Comparison of ENCODE assay signal across 20 mouse cellular contexts in genomic region chr15:83749436-83749835, GRCm38 (mm10). TPM values are rescaled to one million over a fixed set of nuclear protein-coding genes. Genes with fewer than 3 reads are reported as not detected.
"Had no signal": no experiment of that assay in that cellular context is flagged by ENCODE, and none has a peak within 500 bp of the region (broad histone marks: within the 10 kb centered on the region; RNA-seq: fewer than 3 reads in every experiment).

No protein-coding gene starts in this region.

- H3K27ac ChIP-seq: limb, embryonic 13.5 days; liver, embryonic 12.5 days; liver, embryonic 15.5 days; lung, embryonic 15.5 days; midbrain, embryonic 12.5 days; neural tube, embryonic 13.5 days; stomach, embryonic 15.5 days had no signal

- H3K4me2 ChIP-seq: limb, embryonic 13.5 days; liver, embryonic 12.5 days; liver, embryonic 15.5 days; lung, embryonic 15.5 days; midbrain, embryonic 12.5 days; neural tube, embryonic 13.5 days; stomach, embryonic 15.5 days had no signal

- H3K9me3 ChIP-seq: limb, embryonic 13.5 days; liver, embryonic 12.5 days; liver, embryonic 15.5 days; lung, embryonic 15.5 days; stomach, embryonic 15.5 days had no signal

- DNase-seq: kidney, postnatal 14 days; kidney, postnatal 4 days; left cerebral cortex, postnatal 4 days; liver; lung, adult 18-20 months; lung, postnatal 10 days; lung, postnatal 4 days; retina, postnatal 1 day; right cerebral cortex, postnatal 25 days; spleen, adult 18-20 months; thymus, postnatal 25 days had no signal

- H3K9ac ChIP-seq: limb, embryonic 13.5 days; liver, embryonic 12.5 days; liver, embryonic 15.5 days; lung, embryonic 15.5 days; midbrain, embryonic 12.5 days; neural tube, embryonic 13.5 days; stomach, embryonic 15.5 days had no signal

- H3K36me3 ChIP-seq: limb, embryonic 13.5 days; liver, embryonic 12.5 days; liver, embryonic 15.5 days; lung, embryonic 15.5 days; midbrain, embryonic 12.5 days; neural tube, embryonic 13.5 days; stomach, embryonic 15.5 days had no signal

- ATAC-seq: liver, embryonic 12.5 days; midbrain, embryonic 16.5 days had no signal

- H3K4me1 ChIP-seq: liver, embryonic 12.5 days; liver, embryonic 15.5 days; neural tube, embryonic 13.5 days had no signal

- H3K4me3 ChIP-seq: limb, embryonic 13.5 days; liver, embryonic 12.5 days; liver, embryonic 15.5 days; lung, embryonic 15.5 days; midbrain, embryonic 12.5 days; myocyte; neural tube, embryonic 13.5 days; stomach, embryonic 15.5 days had no signal

- H3K27me3 ChIP-seq: limb, embryonic 13.5 days; liver, embryonic 12.5 days; liver, embryonic 15.5 days; lung, embryonic 15.5 days; neural tube, embryonic 13.5 days; stomach, embryonic 15.5 days had no signal

RNA-seq across cellular contexts. Expression of gene Scube1, which starts 24.6 kb away (rescaled TPM):
- polyA plus RNA-seq: myocyte had no signal

RNA-seq across cellular contexts. Expression of gene Mpped1, which starts 29.8 kb away (rescaled TPM):
- polyA plus RNA-seq: myocyte had no signal
